Mouse (Mus musculus) liver, adult 2 months (tissue): ENCODE data around the gene Slc38a7. TPM values are rescaled to one million over a fixed set of nuclear protein-coding genes. Genes with fewer than 3 reads are reported as not detected.

Experiments
- DNase-seq: peaks from one replicate; pipeline ENCODE4 v3.0.0-alpha.2; 2011; ENCODE audit warnings: low read depth, low spot score; ENCODE audit errors: extremely low read depth
- H3K27ac ChIP-seq: fragments of 200-500 bp; replicated peaks from 2 replicates; pipeline ENCODE4 v1.5.1; 2012; ENCODE audit warnings: low read depth, mild to moderate bottlenecking, control low read depth, inconsistent platforms, low read length; ENCODE audit not compliant: insufficient read depth
- H3K27me3 ChIP-seq: fragments of 200-500 bp; 2 replicates; pipeline ENCODE4 v1.6.1; 2012; ENCODE audit warnings: mild to moderate bottlenecking, moderate library complexity, low read length, inconsistent platforms; ENCODE audit not compliant: control insufficient read depth, insufficient read depth
- H3K36me3 ChIP-seq: fragments of 200-500 bp; 2 replicates; pipeline ENCODE4 v1.6.1; 2012; ENCODE audit warnings: low read length, inconsistent platforms; ENCODE audit not compliant: control insufficient read depth, insufficient read depth
- H3K4me1 ChIP-seq: fragments of 200-500 bp; 2 replicates; pipeline ENCODE4 v1.6.1; 2011; ENCODE audit warnings: low read length; ENCODE audit not compliant: control insufficient read depth, insufficient read depth
- H3K4me3 ChIP-seq: fragments of 200-500 bp; 2 replicates; pipeline ENCODE4 v1.5.1; 2011; ENCODE audit warnings: low read depth, mild to moderate bottlenecking, control low read depth, low read length, moderate library complexity; ENCODE audit not compliant: insufficient read depth
- H3K79me2 ChIP-seq: fragments of 200-500 bp; 2 replicates; pipeline ENCODE4 v1.6.1; 2012; ENCODE audit warnings: inconsistent platforms, mild to moderate bottlenecking, low read length, moderate library complexity; ENCODE audit not compliant: control insufficient read depth, insufficient read depth
- H3K9ac ChIP-seq: fragments of 200-500 bp; 2 replicates; pipeline ENCODE4 v1.6.1; 2012; ENCODE audit warnings: low read depth, mild to moderate bottlenecking, control low read depth, inconsistent platforms, low read length
- CTCF ChIP-seq: fragments of 200-500 bp; IDR thresholded peaks from 2 replicates; pipeline ENCODE4 v1.5.1; 2011; ENCODE audit warnings: low read depth, low read length, control low read depth
- POLR2A ChIP-seq: fragments of 200-500 bp; IDR thresholded peaks from 2 replicates; pipeline ENCODE4 v1.6.1; 2011; ENCODE audit warnings: low read length, control low read depth; ENCODE audit not compliant: insufficient read depth; ENCODE audit errors: extremely low read depth
- WGBS: fragments of 180-500 bp; shearing (Covaris S2); methylation state at CpG from one replicate; pipeline ENCODE4 v1.1.7; 2018; 5-methylcytosine and 5-hydroxymethylcytosine counted together
- polyA plus RNA-seq: library from polyadenylated mRNA; depleted of rRNA; stranded (reverse); fragments of >200 nt; gene quantifications from 2 replicates; pipeline ENCODE4 v1.2.3, GENCODE M21; 2012
- total RNA-seq: library from RNA; depleted of rRNA; stranded (reverse); fragments of >200 nt; gene quantifications from 2 replicates; pipeline ENCODE4 v1.2.3, GENCODE M21; 2014

Slc38a7 gene
- total and polyA plus RNA-seq, 2 experiments: 10.7 to 22.8 TPM

GRCm38 (mm10) chr8:95854174-95854573, 835 bp upstream of the Slc38a7 start:
- WGBS: 78% methylated on average over 6 of the region's 6 CpGs
- peaks cover 3% of the 10 kb centered on the region; the same call in 1 of the 2 replicates for H3K79me2 ChIP-seq
- TF ChIP-seq POLR2A (no peak), CTCF (no peak)

GRCm38 (mm10) chr8:95852290-95852689, 1.0 kb downstream of the Slc38a7 start:
- peak overlapping the region; percentile 77 for H3K4me3 ChIP-seq
- peaks cover 2% of the 10 kb centered on the region; the same call in 1 of the 2 replicates for H3K36me3 ChIP-seq
- peak overlapping the region; percentile 85 for H3K9ac ChIP-seq
- DNase-seq: peak; percentile 90
- H3K79me2 ChIP-seq: peaks cover 7% of the 10 kb centered on the region; the same call in 1 of the 2 replicates
- H3K4me1 ChIP-seq: peaks cover 13% of the 10 kb centered on the region
- H3K27me3 ChIP-seq: no peaks in the 10 kb centered on the region
- peak overlapping the region; percentile 82 for H3K27ac ChIP-seq
- 0% methylated on average over 4 of the region's 4 CpGs for WGBS
- TF ChIP-seq POLR2A (no peak), CTCF (peak; percentile 53)

More at GRCm38 (mm10) chr8:95854174-95854573, 835 bp upstream of the Slc38a7 start:
- Histone ChIP-seq H3K9ac (no peak overlapping the region), H3K4me1 (peaks cover 13% of the 10 kb centered on the region), H3K27me3 (no peaks in the 10 kb centered on the region), H3K4me3 (no peak overlapping the region), H3K36me3 (no peaks in the 10 kb centered on the region), H3K27ac (no peak overlapping the region)
- DNase-seq: no peak

GRCm38 (mm10) chr8:95850326-95850725, 3.0 kb downstream of the Slc38a7 start:
- Histone ChIP-seq H3K9ac (no peak overlapping the region), H3K36me3 (peaks cover 12% of the 10 kb centered on the region), H3K4me3 (no peak overlapping the region), H3K4me1 (peaks cover 13% of the 10 kb centered on the region), H3K27ac (no peak overlapping the region), H3K79me2 (peaks cover 7% of the 10 kb centered on the region; the same call in 1 of the 2 replicates), H3K27me3 (no peaks in the 10 kb centered on the region)
- TF ChIP-seq CTCF: no peak
- TF ChIP-seq POLR2A: no peak
- 46% methylated on average over 2 of the region's 2 CpGs for WGBS
- peak; percentile 66 for DNase-seq

GRCm38 (mm10) chr8:95848734-95849464, 4.4 kb downstream of the Slc38a7 start:
- H3K9ac ChIP-seq: no peak overlapping the region
- H3K36me3 ChIP-seq: peaks cover 17% of the 10 kb centered on the region
- H3K27ac ChIP-seq: no peak overlapping the region
- H3K79me2 ChIP-seq: peaks cover 7% of the 10 kb centered on the region; the same call in 1 of the 2 replicates
- DNase-seq: no peak
- peaks cover 9% of the 10 kb centered on the region for H3K4me1 ChIP-seq
- TF ChIP-seq CTCF (no peak), POLR2A (no peak)
- no peak overlapping the region for H3K4me3 ChIP-seq
- no peaks in the 10 kb centered on the region for H3K27me3 ChIP-seq
- 94% methylated on average over 19 of the region's 19 CpGs for WGBS

GRCm38 (mm10) chr8:95848061-95848551, 5.2 kb downstream of the Slc38a7 start:
- no peak for DNase-seq
- peaks cover 9% of the 10 kb centered on the region for H3K4me1 ChIP-seq
- H3K4me3 ChIP-seq: no peak overlapping the region
- WGBS: 90% methylated on average over 24 of the region's 24 CpGs
- H3K79me2 ChIP-seq: peaks cover 7% of the 10 kb centered on the region; the same call in 1 of the 2 replicates
- H3K27me3 ChIP-seq: no peaks in the 10 kb centered on the region
- no peak overlapping the region for H3K9ac ChIP-seq
- no peak for TF ChIP-seq POLR2A
- no peak for TF ChIP-seq CTCF
- no peak overlapping the region for H3K27ac ChIP-seq
- H3K36me3 ChIP-seq: peaks cover 24% of the 10 kb centered on the region

GRCm38 (mm10) chr8:95845026-95845425, 8.3 kb downstream of the Slc38a7 start:
- TF ChIP-seq POLR2A (no peak), CTCF (no peak)
- Histone ChIP-seq H3K9ac (no peak overlapping the region), H3K4me3 (no peak overlapping the region), H3K27me3 (no peaks in the 10 kb centered on the region), H3K79me2 (peaks cover 4% of the 10 kb centered on the region; the same call in 1 of the 2 replicates), H3K27ac (no peak overlapping the region), H3K4me1 (no peaks in the 10 kb centered on the region), H3K36me3 (peaks cover 36% of the 10 kb centered on the region)
- WGBS: 95% methylated on average over 7 of the region's 7 CpGs
- DNase-seq: no peak
